Mouse (Mus musculus): ENCODE measurements around the gene Qpctl.

The Qpctl gene

GRCm38 (mm10) chr7:19121686-19122085 is 27.4 kb downstream of the Qpctl start:
- no peak for DNase-seq (ENCODE audit: low read depth, low spot score)

- peak; percentile 97 for DNase-seq (ENCODE audit: low read depth, low spot score)
Observed at GRCm38 (mm10) chr7:19119631-19120429, 29.3 kb downstream of the Qpctl start, which contains the start of gene Fbxo46. Fbxo46 (plus strand) TSS chr7:19119859.

GRCm38 (mm10) chr7:19119083-19119482 is 30.0 kb downstream of the Qpctl start:
- no peak for DNase-seq (ENCODE audit: low read depth, low spot score)

- DNase-seq (ENCODE audit: low read depth, low spot score): peak; percentile 56
Observed at GRCm38 (mm10) chr7:19118028-19118771, 30.9 kb downstream of the Qpctl start, which contains the start of gene Gm4969. Gm4969 (minus strand) TSS chr7:19118368.

GRCm38 (mm10) chr7:19109565-19109964 is 39.5 kb downstream of the Qpctl start:
- no peak for DNase-seq (ENCODE audit: low read depth, low spot score)

- no peak for DNase-seq (ENCODE audit: low read depth, low spot score)
Observed at GRCm38 (mm10) chr7:19107436-19107835, 41.7 kb downstream of the Qpctl start.

- no peak for DNase-seq (ENCODE audit: low read depth, low spot score)
Observed at GRCm38 (mm10) chr7:19104486-19104885, 44.6 kb downstream of the Qpctl start.

- no peak for DNase-seq (ENCODE audit: low read depth, low spot score)
Observed at GRCm38 (mm10) chr7:19103741-19104140, 45.4 kb downstream of the Qpctl start.

GRCm38 (mm10) chr7:19100290-19100689 is 48.8 kb downstream of the Qpctl start:
- no peak for DNase-seq (ENCODE audit: low read depth, low spot score)

- DNase-seq (ENCODE audit: low read depth, low spot score): no peak
Observed at GRCm38 (mm10) chr7:19098811-19099210, 50.3 kb downstream of the Qpctl start.

- no peak for DNase-seq (ENCODE audit: low read depth, low spot score)
Observed at GRCm38 (mm10) chr7:19097863-19098262, 51.2 kb downstream of the Qpctl start.

GRCm38 (mm10) chr7:19097217-19097616 is 51.9 kb downstream of the Qpctl start:
- no peak for DNase-seq (ENCODE audit: low read depth, low spot score)

- no peak for DNase-seq (ENCODE audit: low read depth, low spot score)
Observed at GRCm38 (mm10) chr7:19096421-19096976, 52.6 kb downstream of the Qpctl start.

GRCm38 (mm10) chr7:19095751-19096110 is 53.4 kb downstream of the Qpctl start:
- DNase-seq (ENCODE audit: low read depth, low spot score): no peak

GRCm38 (mm10) chr7:19094826-19095750 is 54.0 kb downstream of the Qpctl start:
- DNase-seq (ENCODE audit: low read depth, low spot score): peak; percentile 69

- DNase-seq (ENCODE audit: low read depth, low spot score): peak; percentile 75
Observed at GRCm38 (mm10) chr7:19094471-19094825, 54.6 kb downstream of the Qpctl start, which contains the start of gene Six5. Six5 (plus strand) TSS chr7:19094594.

- peak; percentile 93 for DNase-seq (ENCODE audit: low read depth, low spot score)
Observed at GRCm38 (mm10) chr7:19093537-19094385, 55.3 kb downstream of the Qpctl start.

- peak; percentile 89 for DNase-seq (ENCODE audit: low read depth, low spot score)
Observed at GRCm38 (mm10) chr7:19093174-19093521, 55.9 kb downstream of the Qpctl start.

GRCm38 (mm10) chr7:19092381-19093173 is 56.5 kb downstream of the Qpctl start:
- peak; percentile 41 for DNase-seq (ENCODE audit: low read depth, low spot score)

- no peak for DNase-seq (ENCODE audit: low read depth, low spot score)
Observed at GRCm38 (mm10) chr7:19091913-19092312, 57.2 kb downstream of the Qpctl start.

All from CD4-positive helper T cell, adult 2 months (primary cell).